Mouse (Mus musculus) cerebellum, postnatal 36 days (tissue): ENCODE results near the gene Nup155.

ENCODE experiments used
- DNase-seq, 2 experiments: peaks; one replicate each; pipeline ENCODE4 v3.0.0; 2021 to 2022; ENCODE audit warnings: mixed read lengths in 2 of 2

Gene Nup155

DNA sequence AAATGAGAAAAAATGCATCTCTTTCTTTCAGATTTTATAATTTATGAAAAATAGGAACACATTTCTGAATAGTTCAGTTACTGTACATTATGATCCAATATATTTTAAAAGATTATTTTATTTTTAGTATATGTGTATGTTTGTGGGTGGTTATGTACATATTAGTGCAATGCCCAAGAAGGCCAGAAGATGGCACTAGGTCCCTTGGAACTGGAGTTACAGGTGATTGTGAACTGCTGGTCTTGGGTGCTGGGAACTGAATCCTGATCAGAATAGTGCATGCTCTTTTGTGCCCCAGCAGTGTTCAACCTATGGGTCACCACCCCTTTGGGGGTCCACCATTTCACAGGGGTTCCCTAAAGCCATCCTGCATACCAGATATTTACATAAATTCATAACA, 91.2 kb downstream of the Nup155 start:
- DNase-seq, result no peak

- no peak for DNase-seq
These were observed 99.3 kb downstream of the Nup155 start for GRCm38 (mm10) chr15:8208362-8208761.
